Mouse (Mus musculus): ENCODE results near the gene Mfsd12.

DNA sequence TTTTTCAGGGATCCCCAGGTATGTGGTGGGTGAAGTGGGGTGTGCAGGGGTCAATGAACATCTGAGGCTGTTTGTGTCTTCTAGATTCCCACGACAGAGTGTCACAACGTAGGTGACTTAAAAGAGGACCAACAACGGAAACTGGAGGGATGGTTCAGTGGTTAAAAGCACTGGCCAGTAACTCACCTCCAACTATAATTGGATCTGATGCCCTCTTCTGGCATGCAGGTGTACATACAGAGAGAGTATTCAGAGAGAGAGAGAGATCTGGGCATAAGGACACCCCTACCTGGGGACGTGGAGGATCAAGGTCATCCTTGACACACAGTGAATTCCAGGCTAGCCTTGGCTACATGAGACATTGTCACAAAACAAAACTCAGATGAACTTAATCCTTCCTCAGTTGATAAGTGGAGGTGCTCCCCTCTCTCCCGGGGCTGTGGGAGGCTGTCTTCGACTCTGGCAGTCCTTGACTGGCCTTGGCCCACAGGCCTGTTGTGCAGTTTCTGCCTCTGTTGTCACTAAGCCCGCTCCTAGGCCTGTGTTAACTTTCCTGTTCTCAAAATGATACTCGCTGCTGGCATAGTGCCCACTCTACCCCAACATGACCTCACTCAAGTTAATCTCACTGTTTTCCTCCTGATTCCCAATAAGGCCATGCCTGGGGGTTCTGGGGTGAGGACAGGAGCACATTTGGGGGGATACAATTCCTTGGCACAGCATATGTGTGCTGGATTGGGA is 12.7 kb upstream of the Mfsd12 start:
- no peak for TF ChIP-seq POLR2A (IDR thresholded peaks at IDR 0.05; ENCODE audit: insufficient read length, low read depth)
- TF ChIP-seq TCF12 (IDR thresholded peaks at IDR 0.05; ENCODE audit: insufficient read depth, poor library complexity, severe bottlenecking) = no peak
- TF ChIP-seq MYOD1 (IDR thresholded peaks at IDR 0.05; ENCODE audit: control insufficient read depth in 1 of 3, insufficient read length in 2 of 3, low read depth in 2 of 3) = no peak
- TF ChIP-seq TCF3 (IDR thresholded peaks at IDR 0.05; ENCODE audit: insufficient read length, low read depth) = no peak
- TF ChIP-seq POLR2AphosphoS2 (IDR thresholded peaks at IDR 0.05; ENCODE audit: insufficient read length, low read depth) = no peak
- TF ChIP-seq MYOG (IDR thresholded peaks at IDR 0.05; ENCODE audit: control insufficient read depth in 1 of 3, insufficient read depth in 1 of 3, insufficient read length in 2 of 3, low read depth in 2 of 3) = no peak
